Mouse (Mus musculus): Measurements from ENCODE around the gene Sae1.
A peak's percentile ranks its signal among the peaks of the same experiment; 100 is the strongest.

GRCm38 (mm10) chr7:16399098-16399819, 11.7 kb upstream of the Sae1 start:
- peak; percentile 64 for TF ChIP-seq POLR2A (IDR thresholded peaks at IDR 0.05; ENCODE audit: insufficient read length, low read depth)
- no peak for TF ChIP-seq E2F4 (IDR thresholded peaks at IDR 0.05; ENCODE audit: insufficient read depth)
- TF ChIP-seq USF1 (IDR thresholded peaks at IDR 0.05; ENCODE audit: low read depth) = no peak
- no peak for TF ChIP-seq POLR2AphosphoS2 (IDR thresholded peaks at IDR 0.05; ENCODE audit: insufficient read length, low read depth)
- no peak for TF ChIP-seq MAX (IDR thresholded peaks at IDR 0.05; ENCODE audit: low read depth)
